Mouse (Mus musculus): ENCODE data around the gene Flt3. TPM values are rescaled to one million over a fixed set of nuclear protein-coding genes. Genes with fewer than 3 reads are reported as not detected.
A peak's percentile ranks its signal among the peaks of the same experiment; 100 is the strongest.

Flt3 gene
- polyA plus RNA-seq (2012; rRNA removed), result 1.1 and 1.7 TPM in 2 replicates

GRCm38 (mm10) chr5:147399843-147400504 is at the start of gene Flt3:
Flt3 (minus strand) TSS chr5:147400489.
- no peak for DNase-seq (ENCODE audit: low spot score)

- DNase-seq (ENCODE audit: low spot score), result no peak
Measured at GRCm38 (mm10) chr5:147448933-147449332, 48.6 kb upstream of the Flt3 start.

- no peak for DNase-seq (ENCODE audit: low spot score)
Measured at GRCm38 (mm10) chr5:147448526-147448925, 48.2 kb upstream of the Flt3 start.

- DNase-seq (ENCODE audit: low spot score), result no peak
Measured at GRCm38 (mm10) chr5:147445252-147445651, 45.0 kb upstream of the Flt3 start.

GRCm38 (mm10) chr5:147444757-147445156 is 44.5 kb upstream of the Flt3 start:
- DNase-seq (ENCODE audit: low spot score), result no peak

- no peak for DNase-seq (ENCODE audit: low spot score)
Measured at GRCm38 (mm10) chr5:147444298-147444697, 44.0 kb upstream of the Flt3 start.

- DNase-seq (ENCODE audit: low spot score), result no peak
Measured at GRCm38 (mm10) chr5:147442741-147443140, 42.5 kb upstream of the Flt3 start.

- DNase-seq (ENCODE audit: low spot score), result no peak
Measured at GRCm38 (mm10) chr5:147441979-147442378, 41.7 kb upstream of the Flt3 start.

- DNase-seq (ENCODE audit: low spot score), result no peak
Measured at GRCm38 (mm10) chr5:147440996-147441507, 40.8 kb upstream of the Flt3 start.

- no peak for DNase-seq (ENCODE audit: low spot score)
Measured at GRCm38 (mm10) chr5:147436491-147436890, 36.2 kb upstream of the Flt3 start.

- DNase-seq (ENCODE audit: low spot score), result no peak
Measured at GRCm38 (mm10) chr5:147435751-147436150, 35.5 kb upstream of the Flt3 start.

- no peak for DNase-seq (ENCODE audit: low spot score)
Measured at GRCm38 (mm10) chr5:147435224-147435623, 34.9 kb upstream of the Flt3 start.

GRCm38 (mm10) chr5:147432927-147433326 is 32.6 kb upstream of the Flt3 start:
- no peak for DNase-seq (ENCODE audit: low spot score)

- peak; percentile 67 for DNase-seq (ENCODE audit: low spot score)
Measured at GRCm38 (mm10) chr5:147430936-147431839, 30.9 kb upstream of the Flt3 start.

- DNase-seq (ENCODE audit: low spot score), result no peak
Measured at GRCm38 (mm10) chr5:147430361-147430935, 30.2 kb upstream of the Flt3 start.

- DNase-seq (ENCODE audit: low spot score), result peak; percentile 96
Measured at GRCm38 (mm10) chr5:147429535-147430305, 29.4 kb upstream of the Flt3 start, which contains the start of gene Pan3. Pan3 (plus strand) TSS chr5:147430161.

GRCm38 (mm10) chr5:147426048-147426805 is 25.9 kb upstream of the Flt3 start:
- DNase-seq (ENCODE audit: low spot score), result no peak

- no peak for DNase-seq (ENCODE audit: low spot score)
Measured at GRCm38 (mm10) chr5:147423612-147424011, 23.3 kb upstream of the Flt3 start.

GRCm38 (mm10) chr5:147418394-147419121 is 18.3 kb upstream of the Flt3 start:
- no peak for DNase-seq (ENCODE audit: low spot score)

GRCm38 (mm10) chr5:147417986-147418385 is 17.7 kb upstream of the Flt3 start:
- no peak for DNase-seq (ENCODE audit: low spot score)

All from urinary bladder, adult 2 months (tissue).